Mouse (Mus musculus): ENCODE measurements at regions not wholly inside any gene's neighbourhood (a gene's known extent, or its start where the extent isn't known, plus 50 kb on each side); places are given as distances from the start of the nearest gene placed in this dataset.
A peak's percentile ranks its signal among the peaks of the same experiment; 100 is the strongest.

DNA sequence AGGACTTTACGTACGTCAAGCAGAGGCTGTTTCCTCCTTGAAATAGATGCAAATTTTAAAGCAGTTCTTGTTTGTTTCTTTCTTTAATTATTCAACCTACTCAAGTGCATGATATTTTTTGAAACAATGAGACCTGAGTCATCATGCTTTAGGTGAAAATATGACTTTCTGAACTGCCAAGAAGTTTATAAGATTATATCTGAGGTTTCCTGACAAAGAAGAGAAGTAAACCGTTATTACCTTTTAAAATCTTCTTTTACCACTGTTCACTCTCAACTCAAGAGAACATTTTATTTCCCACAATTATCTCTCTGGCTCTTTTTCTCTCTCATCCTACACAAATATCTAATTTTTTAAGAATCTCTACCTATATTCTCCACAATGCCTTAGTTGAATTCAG, 258.3 kb downstream of the H2afb1 start:
- 91% methylated on average over 3 of the region's 3 CpGs for WGBS
- no peaks in the 10 kb centered on the region for H3K27me3 ChIP-seq (ENCODE audit: low read depth, poor library complexity, severe bottlenecking)
- H3K36me3 ChIP-seq: no peaks in the 10 kb centered on the region
- H3K4me3 ChIP-seq: no peak overlapping the region
- no peaks in the 10 kb centered on the region for H3K9me3 ChIP-seq (replicated peaks)
- no peaks in the 10 kb centered on the region for H3K4me1 ChIP-seq
- DNase-seq (ENCODE audit: low spot score): no peak
- no peak overlapping the region for H3K27ac ChIP-seq (replicated peaks)

DNA sequence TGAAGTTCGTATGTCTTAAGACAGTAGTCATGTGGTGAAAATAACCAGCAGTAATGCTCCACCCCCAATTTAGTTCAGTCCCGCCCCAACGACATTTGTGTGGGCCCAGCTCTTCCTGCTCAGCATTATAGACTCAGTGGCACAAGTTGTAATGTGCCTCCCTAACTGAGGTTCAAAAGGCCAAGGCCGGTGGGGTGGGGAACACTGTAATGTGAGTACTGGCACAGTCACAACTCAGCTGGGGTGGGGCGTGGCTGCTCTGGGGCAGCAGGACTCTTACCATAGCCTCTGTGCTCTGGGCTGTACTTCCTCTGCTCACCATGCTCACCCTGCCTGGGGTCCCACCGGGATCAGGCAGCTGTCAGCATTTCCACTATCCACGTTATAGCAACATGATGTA, 283.9 kb downstream of the H2afb1 start:
- Histone ChIP-seq H3K4me3 (no peak overlapping the region), H3K27me3 (ENCODE audit: low read depth, poor library complexity, severe bottlenecking) (no peaks in the 10 kb centered on the region), H3K9me3 (replicated peaks) (no peaks in the 10 kb centered on the region), H3K4me1 (no peaks in the 10 kb centered on the region), H3K27ac (replicated peaks) (no peak overlapping the region), H3K36me3 (no peaks in the 10 kb centered on the region)
- DNase-seq (ENCODE audit: low spot score): no peak
- WGBS: 79% methylated on average over 7 of the region's 7 CpGs

DNA sequence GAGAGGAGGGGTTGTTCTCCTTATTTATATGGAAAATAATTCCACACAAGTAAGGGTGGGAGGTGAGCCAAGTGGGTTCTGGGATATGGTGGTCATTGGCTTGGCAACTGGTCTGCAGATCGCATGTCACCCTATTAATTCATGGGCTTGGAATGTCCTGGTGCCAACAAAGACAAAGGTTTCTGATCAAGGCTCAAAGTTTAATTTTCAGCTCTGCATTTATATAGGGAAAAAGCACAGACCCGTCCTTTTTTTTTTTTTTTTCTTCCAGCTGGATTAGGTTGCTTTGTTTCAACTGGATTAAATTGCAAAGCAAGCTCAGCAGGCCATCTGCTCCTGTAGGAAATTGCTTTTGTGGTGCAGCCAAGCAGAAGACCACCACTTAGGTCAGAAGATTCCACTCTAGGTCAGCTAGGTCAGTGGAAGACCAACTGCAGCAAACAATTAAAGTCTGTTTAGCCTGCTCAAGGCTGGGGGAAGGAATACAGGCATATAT, 285.2 kb downstream of the H2afb1 start:
- Histone ChIP-seq H3K4me1 (no peaks in the 10 kb centered on the region), H3K27ac (replicated peaks) (no peak overlapping the region), H3K4me3 (no peak overlapping the region), H3K36me3 (no peaks in the 10 kb centered on the region), H3K9me3 (replicated peaks) (no peaks in the 10 kb centered on the region), H3K27me3 (ENCODE audit: low read depth, poor library complexity, severe bottlenecking) (no peaks in the 10 kb centered on the region)
- 18% methylated on average over 2 of the region's 2 CpGs for WGBS
- DNase-seq (ENCODE audit: low spot score): peak; percentile 13
